Mouse (Mus musculus) olfactory bulb, adult 2 months (tissue): ENCODE measurements around the gene Il11ra1.

Source experiments
- CTCF ChIP-seq: fragments of 200-500 bp; IDR thresholded peaks from 2 replicates; pipeline ENCODE4 v1.5.1; 2012; ENCODE audit warnings: low read depth, mild to moderate bottlenecking, low read length, moderate library complexity; ENCODE audit not compliant: insufficient read depth
- POLR2A ChIP-seq: fragments of 200-500 bp; IDR thresholded peaks from 2 replicates; pipeline ENCODE4 v1.6.1; 2012; ENCODE audit warnings: mild to moderate bottlenecking, low read depth, low read length, moderate library complexity; ENCODE audit not compliant: insufficient read depth

DNA sequence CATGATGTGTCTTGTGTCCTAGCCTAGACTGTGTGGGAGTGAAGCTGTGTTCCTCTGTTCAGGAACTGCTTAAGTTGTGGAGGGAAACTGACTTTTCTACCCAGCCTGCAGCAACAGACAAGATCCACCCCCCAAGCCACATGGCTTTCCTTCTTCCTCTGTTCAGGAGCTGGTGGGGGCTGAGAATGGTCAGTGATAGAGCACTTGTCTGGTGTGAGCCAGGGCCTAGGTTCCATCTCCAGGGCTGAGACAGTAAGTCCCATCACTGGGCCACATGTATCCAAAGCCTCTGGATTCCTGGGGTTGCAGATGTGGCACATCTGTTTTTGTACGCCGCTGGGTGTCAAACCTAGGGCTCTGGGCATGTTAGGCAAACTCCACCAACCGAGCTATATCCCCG, 61.1 kb downstream of the Il11ra1 start:
- TF ChIP-seq POLR2A (no peak), CTCF (no peak)
